8 mouse cellular contexts compared by ENCODE assay signal in genomic region chr11:99230261-99231048, GRCm38 (mm10). TPM values are rescaled to one million over a fixed set of nuclear protein-coding genes. Genes with fewer than 3 reads are reported as not detected.
DNase-seq lines count a peak whose midpoint lies in the region; ATAC-seq lines count a peak whose summit lies in the region.

TSS of gene Smarce1 (minus strand) at chr11:99231017.

- H3K36me3 ChIP-seq in hindbrain, embryonic 12.5 days: peaks cover 18% of the 10 kb centered on the region

- peak within 1 kb of the TSS; percentile 75 for H3K4me2 ChIP-seq in hindbrain, embryonic 12.5 days (replicated peaks)

- peak; percentile 91 for ATAC-seq in hindbrain, embryonic 12.5 days (ENCODE audit: low FRiP score)

- H3K4me3 ChIP-seq in hindbrain, embryonic 12.5 days: peak within 1 kb of the TSS; percentile 80

- WGBS in hindbrain, embryonic 12.5 days: 0% methylated on average over 87 of the region's 87 CpGs

- H3K4me1 ChIP-seq in hindbrain, embryonic 12.5 days: peaks cover 28% of the 10 kb centered on the region

- peak within 1 kb of the TSS; percentile 99 for H3K27ac ChIP-seq in hindbrain, embryonic 12.5 days

- no peaks in the 10 kb centered on the region for H3K9me3 ChIP-seq in hindbrain, embryonic 12.5 days (replicated peaks)

- H3K9ac ChIP-seq in hindbrain, embryonic 12.5 days: peak within 1 kb of the TSS; percentile 98

- DNase-seq in R1 (ENCODE audit: low read depth, low spot score): peak; percentile 86
- DNase-seq in cerebellum, postnatal 14 days: peak; percentile 87 to 88
- peak; percentile 58 to 65 for DNase-seq in frontal cortex, postnatal 14 days (ENCODE audit: low spot score in 2 of 2)
- peak; percentile 75 to 83 for DNase-seq in layer of hippocampus, postnatal 14 days (ENCODE audit: low spot score in 2 of 2)
- DNase-seq in lung, postnatal 14 days: peak; percentile 81
- DNase-seq in ovary, postnatal 36 days (ENCODE audit: low spot score): peak; percentile 81
- DNase-seq in thymus, postnatal 14 days: peak; percentile 85

- no peaks in the 10 kb centered on the region for H3K27me3 ChIP-seq in hindbrain, embryonic 12.5 days

RNA-seq across cellular contexts. Expression of gene Smarce1, which starts in this region (rescaled TPM):
- polyA plus RNA-seq in hindbrain, embryonic 12.5 days (2016; fragmentation: Nextera tagmentation; extraction: Ambion mirVana): 366 and 375 TPM in 2 replicates
- 10 to 100 TPM; 75.4 to 80.2 TPM for total RNA-seq in layer of hippocampus, postnatal 14 days (2021)

Comparison
In these comparisons a context has a peak if more than half of its experiments do, and no peak if none do; other contexts are left out.
1. Peak in every context shown above with its lines: DNase-seq, ATAC-seq, H3K4me3 ChIP-seq and H3K27ac ChIP-seq.